Mouse (Mus musculus) bone marrow, adult 2 months (tissue): ENCODE measurements around the gene Slc5a1.

Experiments
- CTCF ChIP-seq: fragments of 200-500 bp; IDR thresholded peaks from 2 replicates; pipeline ENCODE4 v1.5.1; 2011; ENCODE audit warnings: low read length, control low read depth; ENCODE audit not compliant: control insufficient read depth, insufficient read depth
- POLR2A ChIP-seq: fragments of 200-500 bp; IDR thresholded peaks from 2 replicates; pipeline ENCODE4 v1.6.1; 2011; ENCODE audit warnings: low read depth, mild to moderate bottlenecking, control low read depth, low read length, borderline replicate concordance; ENCODE audit not compliant: control insufficient read depth

DNA sequence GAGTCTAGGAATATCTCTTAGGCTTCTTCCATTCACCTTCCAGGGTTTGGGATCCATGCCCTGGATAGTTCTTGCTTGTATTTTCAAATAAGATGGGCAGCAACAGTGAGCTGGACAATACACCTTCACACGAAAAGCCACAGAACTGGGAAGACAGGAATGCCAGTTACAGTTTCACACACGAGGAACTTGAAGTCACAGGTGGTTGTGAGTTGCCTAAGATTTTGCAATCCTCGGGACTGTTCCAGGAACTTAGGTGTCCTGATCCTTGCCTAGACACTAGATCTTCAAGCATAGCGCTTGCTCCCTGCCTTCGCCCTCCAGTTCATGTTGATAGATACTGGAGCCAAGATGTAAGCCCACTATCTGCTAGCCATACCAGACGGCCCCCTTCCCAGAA lies 1.6 kb downstream of the Slc5a1 start:
- TF ChIP-seq CTCF, result no peak
- no peak for TF ChIP-seq POLR2A
